Mouse (Mus musculus): ENCODE data around the gene Aifm3. TPM values are rescaled to one million over a fixed set of nuclear protein-coding genes. Genes with fewer than 3 reads are reported as not detected.

Gene Aifm3
- polyA plus RNA-seq, 1 experiment from 2014 or later = 1.4 TPM

DNA sequence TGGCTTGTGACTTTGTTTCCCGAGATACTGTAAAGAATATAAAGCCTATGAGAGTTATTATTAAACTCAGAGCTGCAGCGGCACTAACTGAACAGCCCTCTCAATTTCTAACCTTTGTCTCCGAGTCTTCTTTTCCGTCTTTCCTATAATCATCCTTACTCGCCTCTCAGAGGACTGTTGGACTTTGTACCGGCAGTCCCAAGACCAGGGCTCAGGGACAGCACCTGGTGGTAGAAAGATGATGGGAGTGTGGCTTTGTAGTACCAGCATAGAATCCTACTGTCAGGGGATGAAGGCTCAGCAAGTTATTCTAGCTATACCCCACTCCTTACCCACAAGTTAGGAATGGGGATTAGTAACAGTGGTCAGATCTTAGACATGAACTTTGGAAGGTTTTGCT lies 36.8 kb downstream of the Aifm3 start:
- no peak overlapping the region for H3K4me3 ChIP-seq (replicated peaks; ENCODE audit: low read depth, low read length)
- WGBS = 87% methylated on average over 6 of the region's 6 CpGs
- 0 out of 2 replicates have a peak, but pooled peaks have one; percentile 7 for TF ChIP-seq CTCF (IDR thresholded peaks at IDR 0.05; ENCODE audit: low read depth)
- no peak overlapping the region for H3K4me2 ChIP-seq (ENCODE audit: low read length)
- 0 out of 2 replicates have a peak, but pooled peaks cover 6% of the 10 kb centered on the region for H3K4me1 ChIP-seq (replicated peaks; ENCODE audit: insufficient read depth, low read length)
- H3K9me3 ChIP-seq (replicated peaks; ENCODE audit: low read length) = no peaks in the 10 kb centered on the region
- H3K36me3 ChIP-seq (ENCODE audit: insufficient read depth, low read length) = peaks cover 64% of the 10 kb centered on the region
- ATAC-seq (replicated peaks; ENCODE audit: low FRiP score, low read depth) (no peak), DNase-seq (ENCODE audit: low spot score) (no peak)
- H3K27me3 ChIP-seq (ENCODE audit: insufficient read depth, low read length) = no peaks in the 10 kb centered on the region
- no peak overlapping the region for H3K9ac ChIP-seq (ENCODE audit: low read depth, low read length)
- no peak overlapping the region for H3K27ac ChIP-seq

- H3K4me1 ChIP-seq (replicated peaks; ENCODE audit: insufficient read depth, low read length) = 0 out of 2 replicates have a peak, but pooled peaks cover 11% of the 10 kb centered on the region
- no peak for TF ChIP-seq CTCF (IDR thresholded peaks at IDR 0.05; ENCODE audit: low read depth)
- ATAC-seq (replicated peaks; ENCODE audit: low FRiP score, low read depth) (no peak), DNase-seq (ENCODE audit: low spot score) (no peak)
- H3K36me3 ChIP-seq (ENCODE audit: insufficient read depth, low read length) = peaks cover 50% of the 10 kb centered on the region
- no peaks in the 10 kb centered on the region for H3K27me3 ChIP-seq (ENCODE audit: insufficient read depth, low read length)
- no peaks in the 10 kb centered on the region for H3K9me3 ChIP-seq (replicated peaks; ENCODE audit: low read length)
- H3K27ac ChIP-seq = no peak overlapping the region
- H3K4me2 ChIP-seq (ENCODE audit: low read length) = no peak overlapping the region
- no peak overlapping the region for H3K4me3 ChIP-seq (replicated peaks; ENCODE audit: low read depth, low read length)
- H3K9ac ChIP-seq (ENCODE audit: low read depth, low read length) = no peak overlapping the region
These were observed 38.2 kb downstream of the Aifm3 start for GRCm38 (mm10) chr16:17527606-17528005.

DNA sequence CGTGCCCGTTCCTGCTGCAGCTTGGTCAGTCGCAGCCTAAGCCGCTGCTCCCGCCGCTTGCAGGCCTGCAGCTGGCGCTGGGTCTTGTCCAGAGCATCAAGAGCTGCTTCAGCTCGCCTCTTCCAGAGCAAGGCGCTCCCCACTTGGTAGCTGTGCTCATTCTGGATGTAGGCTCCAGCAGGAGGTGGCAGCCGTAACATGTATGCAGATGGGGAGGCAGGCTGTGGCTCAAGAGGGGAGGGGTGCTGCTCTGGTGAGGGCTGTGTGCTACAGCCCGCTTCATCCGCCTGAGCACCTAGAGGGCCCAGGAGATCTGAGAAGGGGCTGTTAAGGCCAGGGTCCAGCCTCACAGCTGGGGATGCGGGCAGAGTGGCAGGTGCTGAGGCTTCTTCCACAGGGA lies 38.9 kb downstream of the Aifm3 start:
- H3K36me3 ChIP-seq (ENCODE audit: insufficient read depth, low read length) = peaks cover 44% of the 10 kb centered on the region
- 93% methylated on average over 13 of the region's 13 CpGs for whole genome bisulfite sequencing

GRCm38 (mm10) chr16:17529981-17530586 lies 40.7 kb downstream of the Aifm3 start:
- 12% methylated on average over 17 of the region's 17 CpGs for WGBS
- Histone ChIP-seq H3K4me2 (ENCODE audit: low read length) (peak overlapping the region; percentile 88), H3K27me3 (ENCODE audit: insufficient read depth, low read length) (no peaks in the 10 kb centered on the region), H3K27ac (peak overlapping the region; percentile 94), H3K9me3 (replicated peaks; ENCODE audit: low read length) (no peaks in the 10 kb centered on the region), H3K9ac (ENCODE audit: low read depth, low read length) (peak overlapping the region; percentile 84), H3K4me1 (replicated peaks; ENCODE audit: insufficient read depth, low read length) (0 out of 2 replicates have a peak, but pooled peaks cover 11% of the 10 kb centered on the region), H3K4me3 (replicated peaks; ENCODE audit: low read depth, low read length) (peak overlapping the region; percentile 61), H3K36me3 (ENCODE audit: insufficient read depth, low read length) (peaks cover 32% of the 10 kb centered on the region)
- DNase-seq (ENCODE audit: low spot score) (no peak), ATAC-seq (replicated peaks; ENCODE audit: low FRiP score, low read depth) (no peak)
- no peak for TF ChIP-seq CTCF (IDR thresholded peaks at IDR 0.05; ENCODE audit: low read depth)

More for the DNA sequence above, 38.9 kb downstream of the Aifm3 start:
- H3K9ac ChIP-seq (ENCODE audit: low read depth, low read length) = 0 out of 2 replicates have a peak overlapping the region, but pooled peaks have one; percentile 13
- H3K4me1 ChIP-seq (replicated peaks; ENCODE audit: insufficient read depth, low read length) = 0 out of 2 replicates have a peak, but pooled peaks cover 11% of the 10 kb centered on the region
- no peak for ATAC-seq (replicated peaks; ENCODE audit: low FRiP score, low read depth)
- H3K9me3 ChIP-seq (replicated peaks; ENCODE audit: low read length) = no peaks in the 10 kb centered on the region
- TF ChIP-seq CTCF (IDR thresholded peaks at IDR 0.05; ENCODE audit: low read depth) = no peak
- H3K27me3 ChIP-seq (ENCODE audit: insufficient read depth, low read length) = no peaks in the 10 kb centered on the region
- no peak for DNase-seq (ENCODE audit: low spot score)
- no peak overlapping the region for H3K4me3 ChIP-seq (replicated peaks; ENCODE audit: low read depth, low read length)
- no peak overlapping the region for H3K27ac ChIP-seq
- no peak overlapping the region for H3K4me2 ChIP-seq (ENCODE audit: low read length)

- under 1% methylated on average over 67 of the region's 67 CpGs for WGBS
- H3K4me2 ChIP-seq (ENCODE audit: low read length) = peak within 1 kb of the TSS; percentile 88
- H3K27me3 ChIP-seq (ENCODE audit: insufficient read depth, low read length) = no peaks in the 10 kb centered on the region
- ATAC-seq (replicated peaks; ENCODE audit: low FRiP score, low read depth) = peak; percentile 97
- 0 out of 2 replicates have a peak, but pooled peaks cover 11% of the 10 kb centered on the region for H3K4me1 ChIP-seq (replicated peaks; ENCODE audit: insufficient read depth, low read length)
- peak within 1 kb of the TSS; percentile 84 for H3K9ac ChIP-seq (ENCODE audit: low read depth, low read length)
- peak within 1 kb of the TSS; percentile 61 for H3K4me3 ChIP-seq (replicated peaks; ENCODE audit: low read depth, low read length)
- H3K36me3 ChIP-seq (ENCODE audit: insufficient read depth, low read length) = peaks cover 25% of the 10 kb centered on the region
- no peaks in the 10 kb centered on the region for H3K9me3 ChIP-seq (replicated peaks; ENCODE audit: low read length)
- H3K27ac ChIP-seq = peak within 1 kb of the TSS; percentile 94
- DNase-seq (ENCODE audit: low spot score) = peak; percentile 97
- no peak for TF ChIP-seq CTCF (IDR thresholded peaks at IDR 0.05; ENCODE audit: low read depth)
These were observed 41.4 kb downstream of the Aifm3 start, which contains the start of gene Thap7 for GRCm38 (mm10) chr16:17530640-17531288. Thap7 (minus strand) TSS chr16:17531136.

DNA sequence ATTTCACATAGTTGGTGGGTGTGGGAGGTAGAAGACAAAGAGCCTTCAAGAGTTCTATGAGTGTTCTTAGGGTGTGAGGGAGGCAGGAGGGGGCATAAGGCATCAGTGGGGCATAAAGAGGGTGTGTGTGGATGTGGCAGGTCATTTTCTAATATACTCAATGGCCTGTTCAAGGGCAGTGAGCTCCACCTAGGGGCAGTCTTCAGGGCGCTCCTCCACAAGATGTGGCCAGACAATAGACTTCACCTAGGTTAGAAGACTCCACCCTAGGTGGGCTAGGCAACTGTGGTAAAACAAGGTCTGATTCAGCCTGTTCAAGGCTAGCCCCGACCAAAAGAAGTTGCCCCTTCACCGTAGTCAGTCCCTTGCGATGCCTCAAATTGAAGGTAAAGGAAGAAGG lies 42.9 kb downstream of the Aifm3 start:
- no peaks in the 10 kb centered on the region for H3K27me3 ChIP-seq (ENCODE audit: insufficient read depth, low read length)
- 0 out of 2 replicates have a peak, but pooled peaks cover 11% of the 10 kb centered on the region for H3K4me1 ChIP-seq (replicated peaks; ENCODE audit: insufficient read depth, low read length)
- H3K9ac ChIP-seq (ENCODE audit: low read depth, low read length) = no peak overlapping the region
- DNase-seq (ENCODE audit: low spot score) (peak; percentile 60), ATAC-seq (replicated peaks; ENCODE audit: low FRiP score, low read depth) (no peak)
- peaks cover 11% of the 10 kb centered on the region for H3K36me3 ChIP-seq (ENCODE audit: insufficient read depth, low read length)
- WGBS = 68% methylated on average over 4 of the region's 4 CpGs
- no peaks in the 10 kb centered on the region for H3K9me3 ChIP-seq (replicated peaks; ENCODE audit: low read length)
- TF ChIP-seq CTCF (IDR thresholded peaks at IDR 0.05; ENCODE audit: low read depth) = peak; percentile 68
- no peak overlapping the region for H3K27ac ChIP-seq
- H3K4me2 ChIP-seq (ENCODE audit: low read length) = no peak overlapping the region
- H3K4me3 ChIP-seq (replicated peaks; ENCODE audit: low read depth, low read length) = no peak overlapping the region

Data from kidney, postnatal 0 days (tissue).